Mouse (Mus musculus) B cell, adult 62 days (primary cell): ENCODE data around the gene Ifna12. TPM values are rescaled to one million over a fixed set of nuclear protein-coding genes. Genes with fewer than 3 reads are reported as not detected.

Experiments
- total RNA-seq: library from RNA; stranded (reverse); gene quantifications from 4 replicates; pipeline ENCODE4 v1.2.4, GENCODE M21; 2023

Ifna12 gene
- total RNA-seq, result not detected in 4 replicates

DNA sequence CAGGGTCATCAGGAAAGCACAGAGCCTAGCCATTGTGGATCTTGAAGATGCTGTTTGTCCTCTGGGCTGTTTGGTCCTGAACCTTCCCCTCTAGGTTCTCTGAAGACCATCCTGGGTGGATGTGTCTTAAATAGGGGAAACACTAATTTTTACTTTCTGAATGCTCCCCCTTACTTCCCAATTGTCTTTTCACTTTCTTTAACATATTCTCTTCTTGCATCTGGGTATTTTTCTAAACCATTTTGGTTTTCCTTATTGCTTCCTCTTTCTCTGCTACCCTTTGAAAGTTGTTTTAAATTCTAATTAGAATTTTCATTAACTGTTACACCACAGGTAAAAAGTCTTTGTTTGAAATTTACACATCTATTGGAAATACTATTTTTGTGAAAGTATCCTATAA lies at the start of gene Ifna12:
Gene Ifna12, minus strand, starts transcription at position 101 of the 400 bp plus-strand sequence.

DNA sequence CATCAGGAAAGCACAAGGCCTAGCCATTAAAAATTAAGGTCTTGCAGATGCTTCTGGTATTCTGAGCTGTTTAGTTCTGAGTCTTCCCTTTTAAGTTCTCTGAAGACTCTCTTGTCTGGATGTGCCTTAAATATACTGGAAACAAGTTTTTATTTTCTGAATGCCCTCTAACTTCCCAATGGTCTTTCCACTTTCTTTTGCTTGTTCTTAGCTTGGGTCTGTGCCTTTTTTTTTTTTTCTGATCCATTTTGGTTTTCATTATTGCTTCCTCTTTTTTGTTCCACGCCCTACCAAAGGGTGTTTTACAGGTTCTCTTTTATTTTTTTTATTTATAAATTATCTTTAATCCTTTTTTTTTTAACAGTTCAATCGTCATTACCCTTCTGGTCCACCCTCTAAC lies 41.2 kb upstream of the Ifna12 start, which contains the start of gene Ifna13:
Gene Ifna13, minus strand, starts transcription at position 101 of the 400 bp plus-strand sequence.

DNA sequence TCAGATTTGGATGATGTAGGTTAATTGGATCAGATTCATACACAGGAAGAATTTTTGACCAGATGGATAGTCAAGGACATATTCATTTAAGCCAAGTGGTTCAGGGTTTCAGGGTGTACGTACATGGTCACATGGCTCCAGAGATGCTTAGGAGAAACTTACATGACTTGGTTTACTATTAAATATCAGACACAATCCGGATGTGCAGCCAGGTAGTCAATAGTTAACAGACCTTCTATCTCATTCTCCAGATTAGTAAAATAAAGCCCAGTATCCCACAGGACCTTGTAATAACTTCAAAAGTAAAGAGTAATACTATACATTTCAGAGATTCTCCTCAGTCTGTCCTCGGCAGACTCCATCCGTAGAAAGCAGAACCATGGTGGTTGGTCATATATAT lies 31.1 kb upstream of the Ifna12 start, which contains the start of gene C87499:
Gene C87499, minus strand, starts transcription at position 101 of the 400 bp plus-strand sequence.

DNA sequence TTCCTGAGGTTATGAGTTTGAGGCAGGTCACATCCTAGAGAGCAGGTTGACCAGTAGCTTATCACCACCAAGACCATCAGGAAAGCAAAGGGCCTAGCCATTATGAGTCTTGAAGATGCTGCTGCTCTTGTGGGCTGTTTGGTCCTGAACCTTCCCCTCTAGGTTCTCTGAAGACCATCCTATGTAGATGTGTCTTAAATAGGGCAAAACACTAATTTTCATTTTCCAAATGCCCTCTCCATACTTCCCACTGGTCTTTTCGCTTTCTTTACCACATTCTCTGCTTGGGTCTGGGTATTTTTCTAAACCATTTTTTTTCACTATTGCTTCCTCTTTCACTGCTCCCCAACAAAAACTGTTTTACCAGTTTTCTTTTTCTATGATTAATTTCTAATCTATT lies 10.9 kb downstream of the Ifna12 start, which contains the start of gene Ifna9:
Gene Ifna9, minus strand, starts transcription at position 101 of the 400 bp plus-strand sequence.

DNA sequence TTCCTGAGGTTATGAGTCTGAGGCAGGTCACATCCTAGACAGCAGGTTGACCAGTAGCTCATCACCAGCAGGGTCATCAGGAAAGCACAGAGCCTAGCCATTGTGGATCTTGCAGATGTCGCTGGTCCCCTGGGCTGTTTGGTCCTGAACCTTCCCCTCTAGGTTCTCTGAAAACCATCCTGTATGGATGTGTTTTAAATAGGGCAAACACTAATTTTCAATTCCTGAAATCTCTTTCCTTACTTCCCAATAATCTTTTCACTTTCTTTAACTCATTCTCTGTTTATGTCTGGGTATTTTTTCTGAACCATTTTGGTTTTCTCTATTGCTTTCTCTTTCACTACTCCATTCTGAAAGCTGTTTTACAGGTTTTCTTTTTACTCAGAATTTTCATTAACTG lies 31.5 kb downstream of the Ifna12 start, which contains the start of gene Ifna14:
Gene Ifna14, minus strand, starts transcription at position 101 of the 400 bp plus-strand sequence.

DNA sequence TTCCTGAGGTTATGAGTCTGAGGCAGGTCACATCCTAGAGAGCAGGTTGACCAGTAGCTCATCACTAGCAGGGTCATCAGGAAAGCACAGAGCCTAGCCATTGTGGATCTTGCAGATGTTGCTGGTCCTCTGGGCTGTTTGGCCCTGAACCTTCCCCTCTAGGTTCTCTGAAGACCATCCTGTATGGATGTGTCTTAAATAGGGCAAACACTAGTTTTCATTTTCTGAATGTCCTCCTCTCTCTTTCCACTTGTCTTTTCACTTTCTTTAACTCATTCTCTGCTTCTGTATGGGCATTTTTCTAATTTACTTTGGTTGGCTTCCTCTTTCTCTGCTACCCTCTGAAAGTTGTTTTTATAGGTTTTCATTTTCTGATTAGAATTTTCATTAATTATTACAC lies 45.0 kb downstream of the Ifna12 start, which contains the start of gene Ifna15:
Gene Ifna15, minus strand, starts transcription at position 101 of the 400 bp plus-strand sequence.

Other genes starting within 250 kb of the Ifna12 start
- 0.20 to 0.36 TPM (median 0.34 TPM) in 4 replicates for gene Hacd4, start 164.4 kb downstream of the Ifna12 start, total RNA-seq
- not detected in 4 replicates for gene Ifnb1, start 80.6 kb downstream of the Ifna12 start, total RNA-seq
- gene Ifna15, start 45.1 kb downstream of the Ifna12 start, total RNA-seq, result not detected in 4 replicates
- gene Ifna14, start 31.6 kb downstream of the Ifna12 start, total RNA-seq, result not detected in 4 replicates
- gene Ifna9, start 11.0 kb downstream of the Ifna12 start, total RNA-seq, result not detected in 4 replicates
- gene C87499, start 31.0 kb upstream of the Ifna12 start, total RNA-seq, result not detected in 4 replicates
- not detected in 4 replicates for gene Ifna13, start 41.1 kb upstream of the Ifna12 start, total RNA-seq
- not detected in 4 replicates for gene Ifna16, start 73.5 kb upstream of the Ifna12 start, total RNA-seq
- not detected in 4 replicates for gene Ifna2, start 80.5 kb upstream of the Ifna12 start, total RNA-seq
- not detected in 4 replicates for gene Ifnab, start 88.0 kb upstream of the Ifna12 start, total RNA-seq
- gene Gm26566, start 118.4 kb upstream of the Ifna12 start, total RNA-seq, result not detected in 4 replicates
- 14.4 to 16.1 TPM (median 15.0 TPM) in 4 replicates for gene Klhl9, start 119.1 kb upstream of the Ifna12 start, total RNA-seq
- gene Gm13271, start 151.5 kb upstream of the Ifna12 start, total RNA-seq, result not detected in 4 replicates
- gene Gm13283, start 156.7 kb upstream of the Ifna12 start, total RNA-seq, result not detected in 4 replicates
- not detected in 4 replicates for gene Gm13290, start 170.5 kb upstream of the Ifna12 start, total RNA-seq
- gene Gm13289, start 173.5 kb upstream of the Ifna12 start, total RNA-seq, result not detected in 4 replicates
- gene Gm13272, start 176.5 kb upstream of the Ifna12 start, total RNA-seq, result not detected in 4 replicates
- not detected in 4 replicates for gene Ifnz, start 178.8 kb upstream of the Ifna12 start, total RNA-seq
- gene Gm13276, start 182.3 kb upstream of the Ifna12 start, total RNA-seq, result not detected in 4 replicates
- not detected in 4 replicates for gene Gm13277, start 185.3 kb upstream of the Ifna12 start, total RNA-seq
- gene Gm13278, start 188.2 kb upstream of the Ifna12 start, total RNA-seq, result not detected in 4 replicates
- not detected in 4 replicates for gene Gm13275, start 191.1 kb upstream of the Ifna12 start, total RNA-seq
- gene Gm13279, start 194.0 kb upstream of the Ifna12 start, total RNA-seq, result not detected in 4 replicates
- not detected in 4 replicates for gene Gm13285, start 196.3 kb upstream of the Ifna12 start, total RNA-seq
- not detected in 4 replicates for gene Gm13287, start 199.9 kb upstream of the Ifna12 start, total RNA-seq
- gene Gm13288, start 202.2 kb upstream of the Ifna12 start, total RNA-seq, result not detected in 4 replicates
- not detected in 4 replicates for gene Ifna7, start 212.9 kb upstream of the Ifna12 start, total RNA-seq
- not detected in 4 replicates for gene Ifna11, start 216.6 kb upstream of the Ifna12 start, total RNA-seq
- not detected in 4 replicates for gene Ifna6, start 224.0 kb upstream of the Ifna12 start, total RNA-seq
- gene Ifna5, start 232.1 kb upstream of the Ifna12 start, total RNA-seq, result not detected in 4 replicates
- not detected in 4 replicates for gene Ifna4, start 238.5 kb upstream of the Ifna12 start, total RNA-seq
- not detected in 4 replicates for gene Ifna1, start 246.7 kb upstream of the Ifna12 start, total RNA-seq